26 mouse cellular contexts compared by ENCODE assay signal in genomic region chrX:103438023-103438422, GRCm38 (mm10). TPM values are rescaled to one million over a fixed set of nuclear protein-coding genes. Genes with fewer than 3 reads are reported as not detected.
DNase-seq lines count a peak whose midpoint lies in the region; ATAC-seq and TF ChIP-seq lines count a peak whose summit lies in the region.
"Had no signal": no experiment of that assay in that cellular context is flagged by ENCODE, and none has a peak within 500 bp of the region (broad histone marks: within the 10 kb centered on the region; RNA-seq: fewer than 3 reads in every experiment).

No protein-coding gene starts in this region.

- no peak for TF ChIP-seq CTCF in ES-Bruce4 (IDR thresholded peaks at IDR 0.05; ENCODE audit: low read depth, low read length)
- no peak for TF ChIP-seq CTCF in kidney, adult 2 months (conservative IDR thresholded peaks at IDR 0.05; ENCODE audit: insufficient read depth, insufficient read length, low read depth, low read length)

- peak overlapping the region; percentile 23; the same call in 1 of the 2 replicates for H3K4me2 ChIP-seq in midbrain, embryonic 16.5 days (ENCODE audit: low read length)
- no peak overlapping the region for H3K4me2 ChIP-seq in midbrain, embryonic 13.5 days (replicated peaks)
- H3K4me2 ChIP-seq: forebrain, embryonic 13.5 days; heart, embryonic 11.5 days; hindbrain, embryonic 14.5 days had no signal

- H3K4me3 ChIP-seq in midbrain, embryonic 16.5 days (ENCODE audit: low read depth, low read length), result no peak overlapping the region
- H3K4me3 ChIP-seq in midbrain, embryonic 13.5 days (replicated peaks), result no peak overlapping the region
- peak overlapping the region; percentile 38 for H3K4me3 ChIP-seq in ES-Bruce4 (ENCODE audit: low read depth, low read length)
- no peak overlapping the region for H3K4me3 ChIP-seq in kidney, adult 2 months (ENCODE audit: insufficient read depth, low read depth, low read length)
- H3K4me3 ChIP-seq: forebrain, embryonic 10.5 days; forebrain, embryonic 13.5 days had no signal

- no peaks in the 10 kb centered on the region for H3K36me3 ChIP-seq in midbrain, embryonic 16.5 days (ENCODE audit: control insufficient read depth, insufficient read depth, low read length)
- H3K36me3 ChIP-seq in midbrain, embryonic 13.5 days, result no peaks in the 10 kb centered on the region
- no peaks in the 10 kb centered on the region for H3K36me3 ChIP-seq in ES-Bruce4 (ENCODE audit: control insufficient read depth, insufficient read depth, low read length, poor library complexity, severe bottlenecking)
- H3K36me3 ChIP-seq in kidney, adult 2 months (ENCODE audit: control insufficient read depth, insufficient read depth, low read length), result no peaks in the 10 kb centered on the region
- H3K36me3 ChIP-seq: forebrain, embryonic 10.5 days had no signal

- TF ChIP-seq POLR2A in ES-Bruce4 (IDR thresholded peaks at IDR 0.05; ENCODE audit: insufficient read depth, low read length), result no peak
- TF ChIP-seq POLR2A in kidney, adult 2 months (IDR thresholded peaks at IDR 0.05; ENCODE audit: low read depth, low read length), result no peak

- no peak overlapping the region for H3K27ac ChIP-seq in midbrain, embryonic 16.5 days (ENCODE audit: low read length)
- no peak overlapping the region for H3K27ac ChIP-seq in midbrain, embryonic 13.5 days
- peak overlapping the region; percentile 99 for H3K27ac ChIP-seq in ES-Bruce4 (ENCODE audit: insufficient read depth, low read length)
- no peak overlapping the region for H3K27ac ChIP-seq in kidney, adult 2 months (ENCODE audit: insufficient read depth, low read depth, low read length)
- H3K27ac ChIP-seq: forebrain, embryonic 10.5 days; forebrain, embryonic 13.5 days; hindbrain, embryonic 14.5 days; hindbrain, postnatal 0 days had no signal

- H3K9ac ChIP-seq in midbrain, embryonic 16.5 days (ENCODE audit: low read depth, low read length), result no peak overlapping the region
- no peak overlapping the region for H3K9ac ChIP-seq in midbrain, embryonic 13.5 days (replicated peaks)
- peak overlapping the region; percentile 56 for H3K9ac ChIP-seq in ES-Bruce4 (ENCODE audit: low read depth, poor library complexity, severe bottlenecking)
- H3K9ac ChIP-seq: forebrain, embryonic 13.5 days; hindbrain, embryonic 14.5 days had no signal

- peaks cover 11% of the 10 kb centered on the region for H3K27me3 ChIP-seq in midbrain, embryonic 16.5 days (ENCODE audit: control insufficient read depth, insufficient read depth, low read depth, low read length)
- H3K27me3 ChIP-seq in midbrain, embryonic 13.5 days, result peaks cover 64% of the 10 kb centered on the region
- H3K27me3 ChIP-seq in ES-Bruce4 (ENCODE audit: control insufficient read depth, insufficient read depth, low read length, poor library complexity, severe bottlenecking), result no peaks in the 10 kb centered on the region
- H3K27me3 ChIP-seq in kidney, adult 2 months (replicated peaks; ENCODE audit: control insufficient read depth, insufficient read depth, low read length), result no peaks in the 10 kb centered on the region
- H3K27me3 ChIP-seq: CH12.LX had no signal

- ATAC-seq in midbrain, embryonic 16.5 days, result no peak
- ATAC-seq in midbrain, embryonic 13.5 days, result no peak
- ATAC-seq: forebrain, embryonic 13.5 days; forebrain, embryonic 16.5 days; hindbrain, postnatal 0 days; inflammation-experienced regulatory T-cells, adult 6 months; intestine, embryonic 16.5 days had no signal

- no peaks in the 10 kb centered on the region for H3K9me3 ChIP-seq in midbrain, embryonic 16.5 days (replicated peaks; ENCODE audit: control insufficient read depth, low read length, poor library complexity, severe bottlenecking)
- no peaks in the 10 kb centered on the region for H3K9me3 ChIP-seq in midbrain, embryonic 13.5 days
- H3K9me3 ChIP-seq in ES-Bruce4 (replicated peaks; ENCODE audit: control insufficient read depth, insufficient read depth, low read length, poor library complexity, severe bottlenecking), result no peaks in the 10 kb centered on the region
- H3K9me3 ChIP-seq: forebrain, embryonic 10.5 days; forebrain, embryonic 13.5 days had no signal

- WGBS in midbrain, embryonic 16.5 days, result 16% methylated on average over 9 of the region's 9 CpGs
- 12% methylated on average over 9 of the region's 9 CpGs for WGBS in midbrain, embryonic 13.5 days
- WGBS in kidney, adult 2 months, result 26% methylated on average over 9 of the region's 9 CpGs

- H3K4me1 ChIP-seq in midbrain, embryonic 16.5 days (ENCODE audit: control insufficient read depth, insufficient read depth, low read length), result no peaks in the 10 kb centered on the region
- no peaks in the 10 kb centered on the region for H3K4me1 ChIP-seq in midbrain, embryonic 13.5 days (replicated peaks)
- H3K4me1 ChIP-seq in ES-Bruce4 (ENCODE audit: control insufficient read depth, insufficient read depth, low read length), result peaks cover 1% of the 10 kb centered on the region
- H3K4me1 ChIP-seq in kidney, adult 2 months (ENCODE audit: control insufficient read depth, insufficient read depth, low read length), result no peaks in the 10 kb centered on the region
- H3K4me1 ChIP-seq: forebrain, embryonic 13.5 days had no signal

- DNase-seq in R1 (ENCODE audit: low read depth, low spot score), result peak; percentile 91
- no peak for DNase-seq in kidney, adult 2 months
- DNase-seq in kidney, postnatal 4 days, result no peak
- DNase-seq: adrenal gland, postnatal 10 days; adrenal gland, postnatal 36 days; cerebellum, adult 18-20 months; cerebellum, adult 9-10 months; cerebellum, postnatal 14 days; gastrocnemius, postnatal 14 days; heart, adult 11 months had no signal

- TF ChIP-seq EP300 in ES-Bruce4 (IDR thresholded peaks at IDR 0.05; ENCODE audit: insufficient read depth, low read depth, low read length), result peak; percentile 76

RNA-seq across cellular contexts. Expression of gene Gm26992, which starts 16.2 kb away (rescaled TPM):
- polyA plus RNA-seq in midbrain, embryonic 16.5 days (2015; fragmentation: Nextera tagmentation; extraction: Ambion mirVana), result not detected in 2 replicates
- polyA plus RNA-seq in midbrain, embryonic 13.5 days (2015; fragmentation: Nextera tagmentation; extraction: Ambion mirVana), result not detected in 2 replicates
- not detected in 2 replicates for polyA plus RNA-seq in ES-Bruce4 (2011; ENCODE audit: insufficient read depth, insufficient read length, low read depth, missing spikeins)
- polyA plus RNA-seq in kidney, adult 2 months (2012; rRNA removed), result not detected in 2 replicates
- polyA plus RNA-seq: embryonic facial prominence, embryonic 11.5 days; embryonic facial prominence, embryonic 14.5 days; forebrain, embryonic 10.5 days; forebrain, embryonic 13.5 days; forebrain, embryonic 16.5 days; heart, embryonic 11.5 days; heart, embryonic 14.5 days; heart, postnatal 0 days; hindbrain, embryonic 14.5 days; hindbrain, postnatal 0 days; inflammation-experienced regulatory T-cells, adult 6 months; intestine, embryonic 16.5 days had no signal

RNA-seq across cellular contexts. Expression of gene Tsx, which starts 23.8 kb away (rescaled TPM):
- not detected in 2 replicates for polyA plus RNA-seq in midbrain, embryonic 16.5 days (2015; fragmentation: Nextera tagmentation; extraction: Ambion mirVana)
- 0.34 and 0.35 TPM in 2 replicates for polyA plus RNA-seq in midbrain, embryonic 13.5 days (2015; fragmentation: Nextera tagmentation; extraction: Ambion mirVana)
- 0.75 and 0.84 TPM in 2 replicates for polyA plus RNA-seq in ES-Bruce4 (2011; ENCODE audit: insufficient read depth, insufficient read length, low read depth, missing spikeins)
- 0.13 and 0.16 TPM in 2 replicates for polyA plus RNA-seq in kidney, adult 2 months (2012; rRNA removed)
- polyA plus RNA-seq: heart, embryonic 14.5 days; heart, postnatal 0 days had no signal
